Mouse (Mus musculus) MEL (cell line): ENCODE results near the gene V1ra8.

Experiments used
- CTCF ChIP-seq, 3 experiments: IDR thresholded peaks in 2 of 3; conservative IDR thresholded peaks in 1 of 3; 2 replicates each; pipeline ENCODE4 v1.5.1; 2011 to 2012; ENCODE audit warnings: low read length in 3 of 3, low read depth in 2 of 3, mild to moderate bottlenecking in 2 of 3, improper control_type of control experiment in 1 of 3, inconsistent platforms in 1 of 3, mixed read lengths in 1 of 3, moderate library complexity in 1 of 3; ENCODE audit not compliant: control insufficient read depth in 1 of 3, insufficient read depth in 1 of 3, poor library complexity in 1 of 3, severe bottlenecking in 1 of 3
- USF1 ChIP-seq: IDR thresholded peaks from 2 replicates; pipeline ENCODE4 v1.6.1; 2014; ENCODE audit warnings: low read depth, mild to moderate bottlenecking, inconsistent platforms, low read length, improper control_type of control experiment, moderate library complexity

DNA sequence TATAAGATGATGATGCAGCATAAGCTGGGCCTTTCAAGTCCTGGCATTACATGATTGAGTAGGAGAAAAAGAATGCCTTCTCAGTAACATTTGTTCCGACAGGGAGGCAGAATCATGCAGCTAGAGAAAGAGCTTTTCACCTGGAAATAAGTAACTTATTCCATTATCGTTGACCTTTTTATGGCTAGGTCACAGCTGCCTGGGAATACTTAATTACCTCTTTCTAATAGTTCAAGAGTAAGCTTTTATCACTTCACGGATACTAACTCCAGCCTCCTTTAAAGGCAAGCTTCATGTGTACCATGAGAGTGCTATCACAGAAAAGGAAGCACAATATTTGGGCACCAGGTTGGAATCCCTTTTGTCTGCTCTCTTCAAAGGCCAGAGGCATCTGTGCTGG, 42.5 kb upstream of the V1ra8 start:
- TF ChIP-seq USF1 = no peak
- no peak for TF ChIP-seq CTCF (IDR thresholded peaks at IDR 0.05 in 2 of 3, conservative IDR thresholded peaks at IDR 0.05 in 1 of 3; ENCODE audit: control insufficient read depth in 1 of 3, insufficient read depth in 1 of 3, low read depth in 2 of 3, low read length in 3 of 3, poor library complexity in 1 of 3, severe bottlenecking in 1 of 3)
